Mouse (Mus musculus) liver, embryonic 11.5 days (tissue): ENCODE results near the gene Stkld1. TPM values are rescaled to one million over a fixed set of nuclear protein-coding genes. Genes with fewer than 3 reads are reported as not detected.

Source experiments
- ATAC-seq: fragments of 200-750 bp; cut with Nextera tagmentation; replicated peaks from 2 replicates; pipeline ENCODE4 v1.8.0; 2017; ENCODE audit warnings: moderate number of reproducible peaks, mild to moderate bottlenecking, moderate TSS enrichment, moderate library complexity; ENCODE audit not compliant: low FRiP score
- DNase-seq: peaks from one replicate; pipeline ENCODE4 v3.0.0-alpha.2; 2017; ENCODE audit warnings: low spot score
- H3K27ac ChIP-seq: fragments of 300-500 bp; sonication (generic); 2 replicates; pipeline ENCODE4 v1.5.1; 2014; ENCODE audit warnings: mild to moderate bottlenecking, low read depth, low read length, control low read depth
- H3K27me3 ChIP-seq: fragments of 300-500 bp; sonication (generic); replicated peaks from 2 replicates; pipeline ENCODE4 v1.6.1; 2014; ENCODE audit warnings: low read length, mixed read lengths; ENCODE audit not compliant: control insufficient read depth, insufficient read depth
- H3K36me3 ChIP-seq: fragments of 300-500 bp; sonication (generic); 2 replicates; pipeline ENCODE4 v1.6.1; 2014; ENCODE audit warnings: mild to moderate bottlenecking, low read length, moderate library complexity, mixed read lengths; ENCODE audit not compliant: control insufficient read depth, insufficient read depth
- H3K4me1 ChIP-seq: fragments of 300-500 bp; sonication (generic); replicated peaks from 2 replicates; pipeline ENCODE4 v1.6.1; 2014; ENCODE audit warnings: low read length, mixed read lengths; ENCODE audit not compliant: control insufficient read depth, insufficient read depth
- H3K4me2 ChIP-seq: fragments of 300-500 bp; sonication (generic); 2 replicates; pipeline ENCODE4 v1.6.1; 2014; ENCODE audit warnings: mild to moderate bottlenecking, control low read depth, moderate library complexity
- H3K4me3 ChIP-seq: fragments of 300-500 bp; sonication (generic); 2 replicates; pipeline ENCODE4 v1.5.1; 2014; ENCODE audit warnings: low read depth, low read length, control low read depth
- H3K9ac ChIP-seq: fragments of 300-500 bp; sonication (generic); 2 replicates; pipeline ENCODE4 v1.6.1; 2014; ENCODE audit warnings: low read depth, low read length, control low read depth
- H3K9me3 ChIP-seq: fragments of 300-500 bp; sonication (generic); 2 replicates; pipeline ENCODE4 v1.6.1; 2016; ENCODE audit warnings: low read length, inconsistent platforms, mixed read lengths; ENCODE audit not compliant: control insufficient read depth
- WGBS: fragments of 180-500 bp; shearing (Covaris S2); extraction: QIAGEN DNeasy Blood & Tissue Kit; methylation state at CpG from one replicate; pipeline ENCODE4 v1.1.7; 2014; 5-methylcytosine and 5-hydroxymethylcytosine counted together
- polyA plus RNA-seq: library from polyadenylated mRNA; unstranded; fragments of >200 nt; fragmentation: Nextera tagmentation; extraction: Ambion mirVana; gene quantifications from 2 replicates; pipeline ENCODE4 v1.2.1, GENCODE M21; 2014

Gene Stkld1
- polyA plus RNA-seq, 1 experiment from 2014 or later, result 0.16 TPM

GRCm38 (mm10) chr2:26913416-26914147, 20.3 kb upstream of the Stkld1 start:
- DNase-seq (no peak), ATAC-seq (no peak)
- H3K27me3 ChIP-seq, result no peaks in the 10 kb centered on the region
- H3K27ac ChIP-seq, result peak overlapping the region; percentile 2; the same call in 1 of the 2 replicates
- peak overlapping the region; percentile 96 for H3K4me2 ChIP-seq
- peak overlapping the region; percentile 8 for H3K9ac ChIP-seq
- WGBS, result 58% methylated on average over 17 of the region's 17 CpGs
- H3K4me3 ChIP-seq, result peak overlapping the region; percentile 14
- peaks cover 51% of the 10 kb centered on the region for H3K4me1 ChIP-seq
- H3K36me3 ChIP-seq, result peaks cover 30% of the 10 kb centered on the region
- H3K9me3 ChIP-seq, result no peaks in the 10 kb centered on the region

DNA sequence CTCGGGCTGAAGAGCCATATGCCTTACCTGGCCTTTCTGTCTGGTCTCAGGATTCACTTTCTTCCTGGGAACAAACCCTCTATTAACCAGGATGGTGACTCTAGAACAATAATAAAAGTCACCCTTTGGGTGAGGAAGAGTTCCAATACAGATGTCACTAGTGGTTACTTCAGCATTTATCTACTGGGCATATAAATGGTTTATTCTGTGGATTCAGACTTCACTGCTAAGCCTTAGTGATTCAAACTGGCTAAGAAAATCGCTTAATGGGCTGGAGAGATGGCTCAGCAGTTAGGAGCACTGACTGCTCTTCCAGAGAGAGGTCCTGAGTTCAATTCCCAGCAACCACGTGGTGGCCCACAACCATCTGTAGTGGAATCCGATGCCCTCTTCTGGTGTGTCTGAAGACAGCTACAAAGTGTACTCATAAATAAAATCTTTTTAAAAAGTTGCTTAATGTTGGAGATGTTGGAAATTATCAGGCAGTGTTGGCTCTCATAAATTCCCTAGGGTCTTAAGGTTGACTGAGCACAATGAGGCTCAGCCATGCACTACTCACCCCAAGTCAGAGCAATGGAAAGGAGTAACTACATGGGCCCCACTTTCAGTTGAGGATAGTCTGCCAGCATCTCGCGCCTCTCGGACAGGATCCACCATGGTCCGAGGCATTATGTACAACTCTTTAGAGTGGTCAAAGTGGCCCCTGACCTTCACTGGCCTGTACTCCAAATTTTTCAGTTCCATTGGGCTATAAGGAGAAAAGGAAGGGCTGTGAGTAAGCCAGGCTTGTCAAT, 19.5 kb upstream of the Stkld1 start:
- peaks cover 37% of the 10 kb centered on the region for H3K36me3 ChIP-seq
- peak overlapping the region; percentile 98 for H3K4me2 ChIP-seq
- ATAC-seq, result no peak
- H3K4me1 ChIP-seq, result peaks cover 45% of the 10 kb centered on the region
- H3K27ac ChIP-seq, result peak overlapping the region; percentile 47; the same call in 1 of the 2 replicates
- no peaks in the 10 kb centered on the region for H3K9me3 ChIP-seq
- peak overlapping the region; percentile 23 for H3K9ac ChIP-seq
- WGBS, result 62% methylated on average over 8 of the region's 8 CpGs
- no peaks in the 10 kb centered on the region for H3K27me3 ChIP-seq
- DNase-seq, result no peak
- H3K4me3 ChIP-seq, result peak overlapping the region; percentile 92

GRCm38 (mm10) chr2:26915927-26916728, 17.7 kb upstream of the Stkld1 start, which contains the start of the genes Surf2 and Surf1:
Surf2 (plus strand) TSS chr2:26916367.
Surf1 (minus strand) TSS chr2:26916530.
- Histone ChIP-seq H3K36me3 (peaks cover 55% of the 10 kb centered on the region), H3K4me2 (peak within 1 kb of the TSS; percentile 98), H3K9me3 (no peaks in the 10 kb centered on the region), H3K4me3 (peak within 1 kb of the TSS; percentile 92), H3K4me1 (peaks cover 45% of the 10 kb centered on the region), H3K27me3 (no peaks in the 10 kb centered on the region), H3K9ac (peak within 1 kb of the TSS; percentile 62), H3K27ac (peak within 1 kb of the TSS; percentile 74; the same call in 1 of the 2 replicates)
- 2% methylated on average over 47 of the region's 47 CpGs for WGBS
- DNase-seq (peak; percentile 85), ATAC-seq (peak; percentile 74)

- Histone ChIP-seq H3K27ac (peak overlapping the region; percentile 74; the same call in 1 of the 2 replicates), H3K4me3 (peak overlapping the region; percentile 92), H3K4me2 (peak overlapping the region; percentile 98), H3K9me3 (no peaks in the 10 kb centered on the region), H3K9ac (peak overlapping the region; percentile 62), H3K27me3 (no peaks in the 10 kb centered on the region), H3K4me1 (peaks cover 45% of the 10 kb centered on the region), H3K36me3 (peaks cover 60% of the 10 kb centered on the region)
- DNase-seq, result no peak
- WGBS, result 1% methylated on average over 13 of the region's 13 CpGs
- ATAC-seq, result peak; percentile 42
Measured at GRCm38 (mm10) chr2:26916738-26917137, 17.1 kb upstream of the Stkld1 start.

DNA sequence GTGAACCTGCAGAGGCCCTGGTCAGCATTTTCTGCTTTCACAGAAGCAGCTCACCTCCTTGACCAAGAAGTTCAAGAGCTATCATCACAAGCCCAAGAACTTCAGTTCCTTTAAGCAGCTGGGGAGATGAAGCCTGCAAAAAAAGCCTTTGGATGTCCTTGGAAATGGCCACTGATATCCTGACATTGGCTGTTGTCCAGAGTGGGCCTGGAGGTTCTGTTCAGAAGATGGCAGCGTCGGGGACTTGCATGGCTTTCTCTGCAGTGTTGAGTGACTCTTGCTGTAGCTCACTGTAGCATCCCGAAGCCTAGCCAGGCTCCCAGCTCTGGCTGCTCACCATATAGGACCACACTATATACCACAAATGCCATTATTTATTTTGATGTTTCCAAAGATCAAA, 14.2 kb upstream of the Stkld1 start:
- DNase-seq, result no peak
- H3K4me1 ChIP-seq, result peaks cover 25% of the 10 kb centered on the region
- peaks cover 59% of the 10 kb centered on the region for H3K36me3 ChIP-seq
- no peak overlapping the region for H3K4me3 ChIP-seq
- no peak overlapping the region for H3K4me2 ChIP-seq
- 92% methylated on average over 3 of the region's 3 CpGs for WGBS
- no peak overlapping the region for H3K9ac ChIP-seq
- H3K9me3 ChIP-seq, result no peaks in the 10 kb centered on the region
- ATAC-seq, result no peak
- no peak overlapping the region for H3K27ac ChIP-seq
- H3K27me3 ChIP-seq, result no peaks in the 10 kb centered on the region

- no peak overlapping the region for H3K9ac ChIP-seq
- H3K4me2 ChIP-seq, result no peak overlapping the region
- H3K27ac ChIP-seq, result no peak overlapping the region
- peaks cover 64% of the 10 kb centered on the region for H3K36me3 ChIP-seq
- 86% methylated on average over 6 of the region's 6 CpGs for WGBS
- H3K27me3 ChIP-seq, result no peaks in the 10 kb centered on the region
- DNase-seq, result no peak
- no peak for ATAC-seq
- H3K4me1 ChIP-seq, result peaks cover 18% of the 10 kb centered on the region
- H3K4me3 ChIP-seq, result no peak overlapping the region
- H3K9me3 ChIP-seq, result no peaks in the 10 kb centered on the region
Measured at GRCm38 (mm10) chr2:26920190-26920855, 13.5 kb upstream of the Stkld1 start.

DNA sequence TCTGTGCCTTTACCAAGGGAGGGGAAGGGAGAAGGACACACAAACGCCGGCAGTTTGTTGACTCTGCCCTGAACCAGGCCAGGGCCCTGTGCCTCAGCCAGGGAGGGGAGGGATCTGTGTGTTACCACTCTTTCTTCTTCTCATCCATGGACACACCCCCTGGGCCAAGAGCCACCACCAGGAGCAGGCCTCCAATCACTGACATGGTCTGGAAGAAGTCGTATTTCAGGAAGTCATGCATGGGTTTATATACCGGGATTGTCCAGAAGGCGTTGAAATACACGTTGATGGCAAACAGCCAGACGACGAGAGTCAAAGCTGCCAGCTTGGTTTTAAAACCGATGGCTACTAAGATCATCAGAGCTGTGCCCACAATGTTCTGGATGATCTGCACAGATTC, 12.1 kb upstream of the Stkld1 start:
- Histone ChIP-seq H3K9ac (no peak overlapping the region), H3K4me1 (peaks cover 13% of the 10 kb centered on the region), H3K4me3 (no peak overlapping the region), H3K9me3 (no peaks in the 10 kb centered on the region), H3K27ac (no peak overlapping the region), H3K36me3 (peaks cover 77% of the 10 kb centered on the region), H3K27me3 (no peaks in the 10 kb centered on the region), H3K4me2 (no peak overlapping the region)
- DNase-seq (no peak), ATAC-seq (no peak)
- 80% methylated on average over 9 of the region's 9 CpGs for WGBS
